Mouse (Mus musculus): ENCODE results near the gene Slc25a36.

The Slc25a36 gene

GRCm38 (mm10) chr9:97110571-97111390 lies at the start of gene Slc25a36:
Gene Slc25a36, minus strand, starts transcription at chr9:97111157.
- in situ Hi-C loops (cut with MboI; ENCODE audit: low sequenced_read_pairs): no loop called here

GRCm38 (mm10) chr9:97158412-97158811 lies 47.5 kb upstream of the Slc25a36 start:
- in situ Hi-C loops (cut with MboI; ENCODE audit: low sequenced_read_pairs): no loop called here

GRCm38 (mm10) chr9:97155981-97156380 lies 45.0 kb upstream of the Slc25a36 start:
- in situ Hi-C loops (cut with MboI; ENCODE audit: low sequenced_read_pairs): no loop called here

- in situ Hi-C loops (cut with MboI; ENCODE audit: low sequenced_read_pairs): no loop called here
Observed at GRCm38 (mm10) chr9:97154956-97155355, 44.0 kb upstream of the Slc25a36 start.

- in situ Hi-C loops (cut with MboI; ENCODE audit: low sequenced_read_pairs): no loop called here
Observed at GRCm38 (mm10) chr9:97153006-97153405, 42.0 kb upstream of the Slc25a36 start.

- in situ Hi-C loops (cut with MboI; ENCODE audit: low sequenced_read_pairs): no loop called here
Observed at GRCm38 (mm10) chr9:97147270-97147669, 36.3 kb upstream of the Slc25a36 start.

- in situ Hi-C loops (cut with MboI; ENCODE audit: low sequenced_read_pairs): no loop called here
Observed at GRCm38 (mm10) chr9:97145351-97145750, 34.4 kb upstream of the Slc25a36 start.

GRCm38 (mm10) chr9:97143416-97143815 lies 32.5 kb upstream of the Slc25a36 start:
- in situ Hi-C loops (cut with MboI; ENCODE audit: low sequenced_read_pairs): no loop called here

GRCm38 (mm10) chr9:97142558-97142957 lies 31.6 kb upstream of the Slc25a36 start:
- in situ Hi-C loops (cut with MboI; ENCODE audit: low sequenced_read_pairs): no loop called here

- in situ Hi-C loops (cut with MboI; ENCODE audit: low sequenced_read_pairs): no loop called here
Observed at GRCm38 (mm10) chr9:97141723-97142122, 30.8 kb upstream of the Slc25a36 start.

GRCm38 (mm10) chr9:97140145-97140932 lies 29.4 kb upstream of the Slc25a36 start:
- in situ Hi-C loops (cut with MboI; ENCODE audit: low sequenced_read_pairs): no loop called here

- in situ Hi-C loops (cut with MboI; ENCODE audit: low sequenced_read_pairs): no loop called here
Observed at GRCm38 (mm10) chr9:97137678-97138077, 26.7 kb upstream of the Slc25a36 start.

- in situ Hi-C loops (cut with MboI; ENCODE audit: low sequenced_read_pairs): no loop called here
Observed at GRCm38 (mm10) chr9:97137116-97137515, 26.2 kb upstream of the Slc25a36 start.

- in situ Hi-C loops (cut with MboI; ENCODE audit: low sequenced_read_pairs): no loop called here
Observed at GRCm38 (mm10) chr9:97135866-97136265, 24.9 kb upstream of the Slc25a36 start.

GRCm38 (mm10) chr9:97133178-97133577 lies 22.2 kb upstream of the Slc25a36 start:
- in situ Hi-C loops (cut with MboI; ENCODE audit: low sequenced_read_pairs): no loop called here

- in situ Hi-C loops (cut with MboI; ENCODE audit: low sequenced_read_pairs): no loop called here
Observed at GRCm38 (mm10) chr9:97130001-97130400, 19.0 kb upstream of the Slc25a36 start.

GRCm38 (mm10) chr9:97123934-97124692 lies 13.2 kb upstream of the Slc25a36 start:
- in situ Hi-C loops (cut with MboI; ENCODE audit: low sequenced_read_pairs): no loop called here

- in situ Hi-C loops (cut with MboI; ENCODE audit: low sequenced_read_pairs): no loop called here
Observed at GRCm38 (mm10) chr9:97121432-97121831, 10.5 kb upstream of the Slc25a36 start.

- in situ Hi-C loops (cut with MboI; ENCODE audit: low sequenced_read_pairs): no loop called here
Observed at GRCm38 (mm10) chr9:97114271-97114670, 3.3 kb upstream of the Slc25a36 start.

- in situ Hi-C loops (cut with MboI; ENCODE audit: low sequenced_read_pairs): no loop called here
Observed at GRCm38 (mm10) chr9:97113555-97113929, 2.6 kb upstream of the Slc25a36 start.

Data from CH12F3 (cell line).